Mouse (Mus musculus) layer of hippocampus, postnatal 10 days (tissue): ENCODE results near the gene Klk1b24. TPM values are rescaled to one million over a fixed set of nuclear protein-coding genes. Genes with fewer than 3 reads are reported as not detected.
"Not testable (repeated sequence)": the region's sequence is repeated elsewhere in the genome, so short reads cannot be mapped to it uniquely, and the experiment has no call there.

Experiments used
- DNase-seq, 2 experiments: peaks; one replicate each; pipeline ENCODE4 v3.0.0; 2021; ENCODE audit warnings: low spot score in 2 of 2
- long read RNA-seq: library from polyadenylated mRNA; stranded (forward); transcript quantifications from one replicate; pipeline ENCODE4 v2.0.0, GENCODE M21; 2023
- total RNA-seq, 2 experiments: library from RNA; stranded (reverse); gene quantifications; 2 replicates each; pipeline ENCODE4 v1.2.3; 2021

Klk1b24 gene
- total RNA-seq, result not detected
- long read RNA-seq, result 0 reads

DNA sequence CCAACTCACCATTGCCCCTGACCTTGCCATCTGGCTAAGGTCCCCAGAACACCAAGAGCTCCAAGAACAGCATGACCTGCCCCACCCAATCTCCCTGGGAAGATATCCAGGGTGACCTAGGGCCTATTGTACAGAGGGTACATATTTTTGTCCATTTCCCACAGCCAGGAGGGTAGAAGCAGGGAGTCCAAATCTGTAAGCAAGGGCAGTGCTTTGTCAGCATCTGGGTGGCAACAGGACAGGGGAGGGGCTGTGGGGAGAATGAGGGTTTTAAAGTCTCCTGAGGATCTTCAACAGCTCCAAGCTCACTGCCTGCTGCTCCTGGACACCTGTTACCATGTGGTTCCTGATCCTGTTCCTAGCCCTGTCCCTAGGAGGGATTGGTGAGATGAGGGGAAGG, at the start of gene Klk1b24:
Klk1b24 (plus strand) TSS at position 301 of the 400 bp plus-strand sequence.
- not testable (repeated sequence) for DNase-seq

DNA sequence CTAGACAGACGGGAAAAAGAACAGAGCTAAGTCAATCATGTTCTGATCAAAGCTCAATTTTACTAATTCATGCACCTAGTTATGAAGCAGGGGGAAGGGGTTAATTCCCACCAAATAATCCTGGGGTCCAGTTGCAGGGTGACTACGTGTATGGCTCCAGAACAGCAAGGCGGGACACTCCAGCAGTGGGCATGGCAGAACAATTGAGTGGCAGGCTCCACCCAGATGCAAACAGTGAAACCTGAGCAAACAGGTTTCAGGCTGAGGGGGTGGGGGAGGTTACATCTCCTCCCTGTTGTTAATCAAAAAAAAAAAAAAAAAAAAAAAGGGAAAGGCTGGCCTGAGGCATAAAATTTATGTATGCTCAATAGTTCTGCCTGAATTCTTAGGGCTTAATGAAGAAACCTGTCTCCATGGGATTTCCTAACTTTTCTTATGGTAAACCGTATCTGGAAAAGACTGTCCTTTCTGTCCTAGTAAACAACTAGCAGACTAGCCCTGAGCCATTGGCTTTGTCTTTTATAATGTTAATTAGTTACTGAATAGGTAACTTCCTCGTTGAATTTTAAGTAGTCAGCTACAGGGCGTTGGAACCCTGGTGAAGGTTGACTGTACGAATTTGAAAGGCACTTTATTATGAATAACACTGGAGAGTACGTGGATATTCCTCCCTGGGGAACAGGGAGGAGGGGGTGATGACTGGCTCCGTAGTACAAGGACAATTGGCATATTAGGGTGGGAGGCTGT, 8.6 kb upstream of the Klk1b24 start:
- no peak for DNase-seq

DNA sequence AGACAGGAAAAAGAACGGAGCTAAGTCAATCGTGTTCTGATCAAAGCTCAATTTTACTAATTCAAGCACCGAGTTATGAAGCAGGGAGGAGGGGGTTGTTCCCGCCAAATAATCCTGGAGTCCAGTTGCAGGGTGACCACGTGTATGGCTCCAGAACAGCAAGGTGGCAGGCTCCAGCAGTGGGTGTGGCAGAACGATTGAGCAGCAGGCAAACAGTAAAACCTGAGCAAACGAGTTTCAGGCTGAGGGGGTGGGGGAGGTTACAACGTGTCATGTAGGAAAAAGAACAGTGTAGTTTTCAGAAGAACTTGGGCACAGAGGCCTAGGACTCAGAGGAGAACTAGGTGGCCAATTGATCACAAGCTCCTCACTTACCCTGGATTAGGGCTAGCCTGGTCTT, 1.5 kb upstream of the Klk1b24 start:
- DNase-seq, result not testable (repeated sequence)

DNA sequence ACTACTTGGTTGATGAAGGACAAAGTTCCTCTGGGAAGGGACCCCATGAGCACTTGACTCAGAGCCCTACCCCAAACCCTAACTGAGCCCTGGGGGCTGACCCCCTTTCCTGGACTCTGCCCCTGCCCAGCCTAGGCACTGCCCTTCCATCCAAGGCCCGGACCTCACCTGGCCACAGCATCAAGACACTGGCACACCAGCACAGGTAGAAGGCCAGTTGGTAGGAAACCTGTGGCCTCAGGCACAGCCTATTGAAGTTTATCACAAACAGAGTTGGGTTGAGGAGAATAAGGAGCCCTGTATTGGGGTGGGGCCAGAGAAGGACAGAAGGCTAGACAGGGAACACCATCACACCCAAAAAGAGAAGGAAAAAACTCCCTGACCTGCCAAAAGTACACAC, 5.4 kb downstream of the Klk1b24 start:
- not testable (repeated sequence) for DNase-seq

DNA sequence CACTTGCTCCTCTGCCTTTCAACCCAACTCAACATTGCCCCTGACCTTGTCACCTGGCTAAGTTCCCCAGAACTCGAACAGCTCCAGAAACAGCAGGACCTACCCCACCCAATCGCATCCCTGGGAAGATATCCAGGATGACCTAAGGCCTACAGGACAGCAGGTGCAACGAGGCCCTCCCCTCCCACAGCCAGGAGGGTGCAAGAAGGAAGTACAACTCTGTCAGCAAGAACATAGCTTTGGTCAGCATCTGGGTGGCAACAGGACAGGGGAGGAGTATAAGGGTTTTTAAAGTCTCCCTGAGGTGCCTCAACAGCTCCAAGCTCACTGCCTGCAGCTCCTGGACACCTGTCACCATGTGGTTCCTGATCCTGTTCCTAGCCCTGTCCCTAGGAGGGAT, 9.9 kb downstream of the Klk1b24 start, which contains the start of gene Klk1b3:
Klk1b3 (plus strand) TSS at position 301 of the 400 bp plus-strand sequence.
- no peak for DNase-seq

DNA sequence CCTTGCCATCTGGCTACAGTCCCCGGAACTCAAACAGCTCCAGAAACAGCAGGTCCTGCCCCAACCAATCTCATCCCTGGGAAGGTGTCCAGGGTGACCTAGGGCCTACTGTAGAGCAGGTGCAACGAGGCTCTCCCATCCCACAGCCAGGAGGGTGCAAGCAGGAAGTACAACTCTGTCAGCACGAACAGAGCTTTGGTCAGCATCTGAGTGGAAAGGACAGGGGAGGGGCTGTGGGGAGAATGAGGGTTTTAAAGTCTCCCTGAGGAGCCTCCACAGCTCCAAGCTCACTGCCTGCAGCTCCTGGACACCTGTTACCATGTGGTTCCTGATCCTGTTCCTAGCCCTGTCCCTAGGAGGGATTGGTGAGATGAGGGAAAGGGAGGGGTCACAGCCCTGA, 19.1 kb downstream of the Klk1b24 start, which contains the start of gene Klk1b4:
Klk1b4 (plus strand) TSS at position 301 of the 400 bp plus-strand sequence.
- DNase-seq, result not testable (repeated sequence)

DNA sequence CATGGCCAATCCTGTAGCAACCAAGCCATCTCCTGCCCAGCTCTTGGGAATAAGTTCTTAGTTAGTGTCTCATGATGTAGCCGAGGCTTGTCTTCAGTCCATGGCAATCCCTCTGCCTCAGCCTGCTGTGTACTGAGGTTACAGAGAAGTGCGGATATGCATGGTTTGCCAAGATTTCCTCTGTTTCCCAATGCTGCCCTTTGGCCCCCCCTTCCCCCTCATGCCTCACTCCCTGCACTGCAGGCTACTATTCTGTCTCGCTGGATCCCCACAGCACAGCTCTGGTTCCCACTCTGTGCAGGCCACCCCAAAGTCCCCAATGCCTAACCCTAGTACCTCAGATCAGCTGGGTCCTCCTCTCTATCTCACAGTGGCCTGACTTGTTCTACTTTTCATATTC, 20.3 kb downstream of the Klk1b24 start:
- DNase-seq, result no peak

DNA sequence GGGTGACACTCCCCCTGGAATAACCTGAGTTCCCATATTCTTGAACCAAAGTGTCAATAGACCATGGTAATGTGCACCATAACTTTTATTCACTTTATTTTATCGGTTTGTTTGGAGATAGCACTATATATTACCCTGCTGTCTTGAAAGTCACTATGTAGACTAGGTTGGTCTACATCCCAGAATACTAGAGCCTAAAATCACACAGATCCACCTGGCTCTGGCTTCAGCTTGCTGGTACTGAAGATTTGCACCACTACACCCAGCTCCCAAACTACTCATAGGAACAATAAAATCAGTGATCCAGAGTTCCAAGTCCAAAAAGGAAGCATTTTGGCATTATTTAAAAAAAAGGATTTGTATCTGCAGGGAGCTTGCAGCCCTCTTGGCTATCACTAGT, 27.6 kb downstream of the Klk1b24 start, which contains the start of gene Klk1b5:
Klk1b5 (plus strand) TSS at position 301 of the 400 bp plus-strand sequence.
- no peak for DNase-seq

DNA sequence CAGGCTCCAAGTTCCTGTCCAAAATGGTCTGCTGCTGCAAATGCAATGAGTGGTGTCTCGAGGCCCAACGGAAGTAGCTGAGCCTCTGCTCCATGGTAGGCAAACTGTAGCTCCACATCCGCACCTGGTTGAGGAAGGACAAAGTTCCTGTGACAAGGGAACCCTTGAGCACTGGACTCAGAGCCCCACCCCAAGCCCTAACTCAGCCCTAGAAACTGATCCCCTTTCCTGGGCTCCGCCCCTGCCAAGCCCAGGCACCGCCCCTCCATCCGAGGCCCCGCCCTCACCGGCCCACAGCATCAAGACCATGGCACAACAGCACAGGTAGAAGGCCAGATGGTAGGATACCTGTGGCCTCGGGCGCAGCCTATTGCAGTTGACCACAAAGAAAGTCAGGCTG, 33.6 kb downstream of the Klk1b24 start:
- DNase-seq, result not testable (repeated sequence)

DNA sequence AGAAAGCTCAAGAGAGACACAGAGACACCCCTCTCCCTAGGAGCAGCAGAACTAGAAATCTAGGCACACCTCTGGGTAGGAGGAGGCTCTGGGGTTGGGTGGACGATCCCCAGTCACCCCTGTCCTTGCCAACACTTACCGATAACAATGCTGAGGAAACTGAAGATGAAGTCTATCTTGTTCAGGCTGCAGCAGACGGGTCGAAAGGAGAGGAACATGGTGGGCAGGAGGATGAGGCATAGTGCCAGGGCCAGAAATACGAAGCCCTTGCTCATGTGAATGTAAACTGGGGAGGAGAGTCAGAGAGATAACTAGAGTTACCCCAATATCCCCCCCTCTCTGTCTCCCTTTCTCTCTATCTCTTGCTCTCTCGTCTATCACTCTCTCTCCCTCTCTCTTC, 34.3 kb downstream of the Klk1b24 start:
- DNase-seq, result not testable (repeated sequence)

DNA sequence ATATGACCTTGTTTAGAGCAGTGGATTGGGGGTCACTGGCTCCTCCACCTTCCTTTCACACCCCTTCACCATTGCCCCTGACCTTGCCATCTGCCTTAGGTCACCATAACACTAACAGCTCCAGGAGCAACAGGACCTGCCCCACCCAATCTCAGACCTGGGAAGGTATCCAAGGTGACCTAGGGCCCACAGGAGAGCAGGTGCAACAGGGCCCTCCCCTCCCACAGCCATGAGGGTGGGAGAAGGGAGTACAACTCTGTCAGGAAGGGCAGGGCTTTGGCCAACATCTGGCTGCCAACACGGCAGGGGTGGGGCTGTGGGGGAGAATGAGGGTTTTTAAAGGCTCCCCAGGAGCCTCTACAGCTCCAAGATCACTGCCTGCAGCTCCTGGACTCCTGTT, 37.0 kb downstream of the Klk1b24 start, which contains the start of gene Klk1:
Klk1 (plus strand) TSS at position 285 of the 400 bp plus-strand sequence.
- no peak for DNase-seq

DNA sequence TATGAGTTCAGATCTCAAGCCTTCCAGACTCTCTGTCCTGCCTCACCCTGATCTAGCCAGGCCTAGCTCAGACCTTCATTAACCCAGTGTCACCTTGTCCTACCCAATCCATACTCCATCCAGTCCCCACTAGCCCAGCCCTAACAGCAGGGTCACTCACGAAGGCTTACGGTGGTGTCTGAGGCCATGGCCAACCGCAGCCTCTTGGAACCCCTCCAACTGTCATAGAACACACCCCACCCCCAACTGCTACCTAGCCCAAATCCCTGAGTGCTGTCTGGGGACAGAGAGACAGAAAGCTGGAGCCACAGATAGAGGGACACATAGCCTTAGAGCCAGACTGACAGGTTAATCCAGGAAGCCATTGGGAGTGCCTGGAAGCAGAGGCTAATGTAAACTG, 47.9 kb downstream of the Klk1b24 start, which contains the start of gene Gm36864:
Gm36864 (plus strand) TSS at position 269 of the 400 bp plus-strand sequence.
- DNase-seq, result no peak

DNA sequence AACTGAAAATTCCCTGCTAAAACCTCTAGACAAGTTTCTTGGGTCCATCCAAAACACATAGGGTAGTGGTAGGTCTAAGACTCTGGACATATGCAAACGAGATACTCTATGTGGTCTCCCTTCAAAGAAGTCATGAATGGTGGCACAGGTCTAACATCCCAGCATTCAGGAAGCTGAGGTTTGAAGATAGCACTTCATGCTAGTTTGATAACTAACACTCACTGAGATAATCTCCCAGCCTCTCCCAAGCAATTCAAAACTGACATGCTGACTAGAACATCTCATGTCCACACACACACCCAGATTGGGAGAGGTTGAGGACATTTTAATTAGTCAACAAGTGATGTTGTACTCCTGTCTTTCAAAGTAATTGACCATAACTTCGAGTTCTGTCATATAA, 51.9 kb downstream of the Klk1b24 start:
- DNase-seq, result no peak

DNA sequence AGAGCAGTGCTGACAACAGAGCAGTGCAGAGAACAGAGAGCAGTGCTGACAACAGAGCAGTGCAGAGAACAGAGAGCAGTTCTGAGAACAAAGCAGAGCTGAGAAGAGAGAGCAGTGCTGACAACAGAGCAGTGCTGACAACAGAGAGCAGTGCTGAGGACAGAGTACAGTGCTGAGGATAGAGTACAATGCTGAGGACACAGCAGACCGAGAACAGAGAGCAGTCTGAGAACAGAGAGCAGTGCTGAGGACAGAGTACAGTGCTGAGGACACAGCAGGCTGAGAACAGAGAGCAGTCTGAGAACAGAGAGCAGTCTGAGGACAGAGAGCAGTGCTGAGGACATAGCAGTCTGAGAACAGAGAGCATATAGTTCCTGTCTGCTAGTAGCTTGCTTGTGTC, 52.7 kb downstream of the Klk1b24 start:
- DNase-seq, result no peak

DNA sequence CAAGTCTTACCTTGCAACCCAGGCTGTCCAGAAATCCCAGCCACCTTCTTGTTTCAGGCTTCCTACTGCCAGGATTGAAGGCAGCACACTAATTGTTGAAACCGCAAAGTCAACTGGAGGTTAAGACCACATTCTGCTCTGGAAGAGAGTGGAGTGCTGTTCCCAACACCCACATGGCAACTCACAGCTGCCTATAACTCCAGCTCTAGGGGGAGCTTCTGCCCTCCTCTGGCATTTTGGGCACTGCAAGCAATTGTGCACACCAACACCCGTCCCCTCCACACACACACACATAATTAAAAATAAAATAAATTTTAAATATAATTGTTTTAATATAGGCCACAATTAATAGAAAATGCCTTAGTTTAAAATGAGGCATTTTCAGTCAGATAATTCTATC, 53.1 kb downstream of the Klk1b24 start:
- no peak for DNase-seq

Other genes with a start within 250 kb of the Klk1b24 start
- gene Klk1b8, start 237.6 kb upstream of the Klk1b24 start, total RNA-seq, result not detected
- gene Klk1b1, start 221.5 kb upstream of the Klk1b24 start, total RNA-seq, result not detected
- gene Klk1b9, start 212.2 kb upstream of the Klk1b24 start, total RNA-seq, result not detected
- not detected for gene Klk1b11, start 192.4 kb upstream of the Klk1b24 start, total RNA-seq
- gene Klk1b26, start 176.1 kb upstream of the Klk1b24 start, total RNA-seq, result not detected
- not detected for gene Klk1b27, start 135.9 kb upstream of the Klk1b24 start, total RNA-seq
- gene Klk1b21, start 85.9 kb upstream of the Klk1b24 start, total RNA-seq, result not detected
- not detected for gene Klk1b22, start 75.6 kb upstream of the Klk1b24 start, total RNA-seq
- not detected for gene Klk1b16, start 51.5 kb upstream of the Klk1b24 start, total RNA-seq
- gene Klk1b3, start 10.0 kb downstream of the Klk1b24 start, total RNA-seq, result not detected
- not detected for gene Klk1b4, start 19.2 kb downstream of the Klk1b24 start, total RNA-seq
- gene Klk1b5, start 27.7 kb downstream of the Klk1b24 start, total RNA-seq, result not detected
- not detected for gene Klk1, start 37.1 kb downstream of the Klk1b24 start, total RNA-seq
- gene Gm36864, start 47.9 kb downstream of the Klk1b24 start, total RNA-seq, result not detected
- gene 1700028J19Rik, start 58.5 kb downstream of the Klk1b24 start, total RNA-seq, result 1 to 10 TPM; 1.3 to 2.1 TPM
- 100 to 1,000 TPM; 117 to 139 TPM for gene 2410002F23Rik, start 58.5 kb downstream of the Klk1b24 start, total RNA-seq
- gene Acp4, start 69.1 kb downstream of the Klk1b24 start, total RNA-seq, result not detected
- gene Gm15517, start 73.2 kb downstream of the Klk1b24 start, total RNA-seq, result not detected
- 1 to 10 TPM; 1.9 TPM for gene Clec11a, start 118.7 kb downstream of the Klk1b24 start, total RNA-seq
- 100 to 1,000 TPM; 439 to 476 TPM for gene Shank1, start 122.0 kb downstream of the Klk1b24 start, total RNA-seq
- gene Syt3, start 195.9 kb downstream of the Klk1b24 start, total RNA-seq, result 10 to 100 TPM; 84.0 to 90.2 TPM
- gene 1700008O03Rik, start 197.6 kb downstream of the Klk1b24 start, total RNA-seq, result 1 to 10 TPM; 4.3 to 5.0 TPM
- gene Lrrc4b, start 240.8 kb downstream of the Klk1b24 start, total RNA-seq, result 100 to 1,000 TPM; 338 to 365 TPM